Mouse (Mus musculus) retina, postnatal 7 days (tissue): ENCODE measurements around the gene Cntn4.
"Not testable (repeated sequence)": the region's sequence is repeated elsewhere in the genome, so short reads cannot be mapped to it uniquely, and the experiment has no call there.

Experiments used
- DNase-seq: peaks from one replicate; pipeline ENCODE4 v3.0.0-alpha.2; 2012; ENCODE audit warnings: low read depth, low spot score

The Cntn4 gene

GRCm38 (mm10) chr6:106328987-106329386 lies 651.5 kb downstream of the Cntn4 start:
- no peak for DNase-seq

GRCm38 (mm10) chr6:106329636-106330035 lies 652.2 kb downstream of the Cntn4 start:
- DNase-seq: no peak

GRCm38 (mm10) chr6:106332466-106332865 lies 655.0 kb downstream of the Cntn4 start:
- DNase-seq: no peak

- no peak for DNase-seq
Measured at GRCm38 (mm10) chr6:106332933-106333332, 655.5 kb downstream of the Cntn4 start.

GRCm38 (mm10) chr6:106335066-106335465 lies 657.6 kb downstream of the Cntn4 start:
- no peak for DNase-seq

GRCm38 (mm10) chr6:106336805-106337204 lies 659.3 kb downstream of the Cntn4 start:
- no peak for DNase-seq

GRCm38 (mm10) chr6:106337829-106338228 lies 660.4 kb downstream of the Cntn4 start:
- DNase-seq: no peak

- DNase-seq: no peak
Measured at GRCm38 (mm10) chr6:106341114-106341513, 663.7 kb downstream of the Cntn4 start.

- no peak for DNase-seq
Measured at GRCm38 (mm10) chr6:106350072-106350471, 672.6 kb downstream of the Cntn4 start.

GRCm38 (mm10) chr6:106351389-106351788 lies 673.9 kb downstream of the Cntn4 start:
- no peak for DNase-seq

- DNase-seq: not testable (repeated sequence)
Measured at GRCm38 (mm10) chr6:106358801-106359200, 681.3 kb downstream of the Cntn4 start.

- no peak for DNase-seq
Measured at GRCm38 (mm10) chr6:106381288-106382025, 704.0 kb downstream of the Cntn4 start.

GRCm38 (mm10) chr6:106387833-106388406 lies 710.5 kb downstream of the Cntn4 start:
- DNase-seq: no peak

- no peak for DNase-seq
Measured at GRCm38 (mm10) chr6:106408014-106408413, 730.6 kb downstream of the Cntn4 start.

GRCm38 (mm10) chr6:106408634-106409033 lies 731.2 kb downstream of the Cntn4 start:
- DNase-seq: no peak

GRCm38 (mm10) chr6:106422947-106423346 lies 745.5 kb downstream of the Cntn4 start:
- DNase-seq: no peak

- no peak for DNase-seq
Measured at GRCm38 (mm10) chr6:106423471-106423870, 746.0 kb downstream of the Cntn4 start.

- no peak for DNase-seq
Measured at GRCm38 (mm10) chr6:106426615-106427014, 749.2 kb downstream of the Cntn4 start.

GRCm38 (mm10) chr6:106431466-106431865 lies 754.0 kb downstream of the Cntn4 start:
- DNase-seq: no peak

- no peak for DNase-seq
Measured at GRCm38 (mm10) chr6:106440786-106441185, 763.3 kb downstream of the Cntn4 start.

GRCm38 (mm10) chr6:106441246-106441645 lies 763.8 kb downstream of the Cntn4 start:
- no peak for DNase-seq

- DNase-seq: no peak
Measured at GRCm38 (mm10) chr6:106454131-106454838, 776.8 kb downstream of the Cntn4 start.

- DNase-seq: no peak
Measured at GRCm38 (mm10) chr6:106455616-106456015, 778.2 kb downstream of the Cntn4 start.
